Mouse (Mus musculus): ENCODE measurements at regions not wholly inside any gene's neighbourhood (a gene's known extent, or its start where the extent isn't known, plus 50 kb on each side); places are given as distances from the start of the nearest gene placed in this dataset.

DNA sequence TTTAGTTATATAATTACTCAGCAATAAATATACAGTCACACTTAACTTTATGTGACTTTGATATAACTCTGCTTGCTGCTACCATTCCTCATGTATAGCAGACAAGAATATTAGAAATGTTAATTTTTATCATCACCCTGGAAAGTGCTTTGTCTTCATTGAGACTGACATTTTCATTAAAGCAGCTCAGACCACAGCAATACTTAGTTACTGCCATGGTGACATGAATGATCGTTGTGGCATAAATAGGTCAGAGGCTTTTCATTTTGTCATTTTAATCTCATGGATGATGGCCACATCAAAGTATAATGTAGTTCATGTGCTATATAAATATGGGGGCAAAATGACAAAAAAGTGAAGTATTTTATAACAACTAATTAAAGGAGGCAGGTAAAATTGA lies 498.1 kb downstream of the Slc22a22 start:
- DNase-seq (ENCODE audit: low read depth, low spot score), result no peak

DNA sequence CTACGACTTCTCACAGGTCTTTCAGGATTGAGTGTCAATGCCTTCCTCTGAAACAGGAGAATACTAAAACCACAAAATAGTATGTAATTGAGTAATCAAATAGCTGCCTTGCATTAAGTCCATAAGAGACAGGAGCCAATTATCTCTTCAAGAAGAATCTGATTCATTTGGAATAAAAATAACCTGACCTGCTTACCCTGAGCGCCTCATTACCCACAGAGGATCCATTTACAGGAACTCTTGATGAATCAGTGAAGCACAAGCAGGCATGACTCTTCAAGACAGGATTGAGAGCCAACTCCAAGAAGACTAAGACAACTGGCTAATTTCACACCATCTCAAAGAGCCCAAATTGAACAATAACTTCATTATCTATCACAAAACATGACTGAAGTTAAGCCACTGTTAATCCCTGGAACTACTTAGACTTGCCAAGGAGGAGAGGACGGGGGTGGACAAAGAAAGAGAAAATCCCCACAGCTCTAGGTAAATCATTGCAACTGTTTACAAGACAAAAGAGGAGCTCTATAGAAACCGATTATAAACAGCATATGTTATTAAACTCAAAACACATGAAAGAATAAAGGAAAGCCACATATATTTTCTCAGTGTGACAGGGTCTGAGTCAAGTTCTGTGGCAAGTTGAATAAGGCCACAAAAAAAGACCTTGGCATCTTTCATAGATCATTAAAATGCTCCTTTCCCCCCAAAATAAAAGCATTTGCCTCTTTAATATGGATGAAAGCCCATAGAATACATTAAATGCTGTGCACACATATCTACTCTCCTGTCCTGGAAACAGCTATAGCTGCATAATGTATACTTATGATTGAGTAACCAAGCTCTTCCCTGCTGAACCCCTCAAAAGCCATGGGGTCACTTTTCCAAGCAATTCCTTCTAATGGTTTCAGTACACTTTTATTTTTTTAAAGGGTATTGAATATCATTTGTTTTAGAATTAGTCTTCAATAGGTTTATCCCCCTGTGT lies 501.7 kb downstream of the Slc22a22 start:
- DNase-seq (ENCODE audit: low read depth, low spot score), result peak; percentile 8

GRCm38 (mm10) chr15:56970140-56970539 lies 507.3 kb downstream of the Slc22a22 start:
- no peak for DNase-seq (ENCODE audit: low read depth, low spot score)

DNA sequence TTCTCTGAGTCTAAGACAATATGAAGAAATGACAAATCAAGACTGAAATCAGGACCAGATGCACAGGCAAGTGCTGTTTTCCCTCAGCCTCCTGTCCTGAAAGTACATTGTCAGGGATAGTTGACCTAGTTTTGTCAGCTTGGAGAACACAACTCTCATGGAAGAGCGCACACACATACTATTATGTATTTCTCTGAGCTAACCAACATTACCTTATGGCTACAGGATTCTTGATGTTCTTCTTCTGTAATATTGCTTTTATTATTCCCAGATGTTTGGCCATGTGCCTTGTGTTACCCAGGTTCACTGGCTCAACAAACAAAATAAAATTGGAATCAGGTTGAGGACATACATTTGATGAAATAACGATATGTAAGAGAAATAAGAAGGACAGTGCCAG lies 521.1 kb downstream of the Slc22a22 start:
- DNase-seq (ENCODE audit: low read depth, low spot score), result peak; percentile 10

DNA sequence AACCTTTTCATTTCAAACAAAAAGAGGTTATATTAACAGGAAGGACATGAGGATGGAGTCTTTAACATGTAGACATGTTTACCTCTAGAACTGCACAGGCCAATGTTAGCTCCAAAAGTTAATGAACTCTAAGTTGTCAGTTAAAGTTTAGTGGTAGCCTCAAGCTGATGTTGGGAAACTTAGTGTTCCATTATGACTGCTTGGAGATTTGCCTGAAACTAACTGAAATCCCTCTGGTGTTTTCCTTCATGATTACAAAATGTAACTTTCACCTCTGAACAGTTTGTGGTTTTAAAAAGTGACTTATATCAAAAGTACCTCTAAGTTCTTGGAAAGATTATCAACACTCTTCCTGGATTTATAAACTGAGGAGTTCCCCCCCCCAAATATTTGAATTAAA lies 525.2 kb downstream of the Slc22a22 start:
- DNase-seq (ENCODE audit: low read depth, low spot score), result no peak

GRCm38 (mm10) chr15:56950824-56951223 lies 526.6 kb downstream of the Slc22a22 start:
- no peak for DNase-seq (ENCODE audit: low read depth, low spot score)

GRCm38 (mm10) chr15:56940891-56941290 lies 536.5 kb downstream of the Slc22a22 start:
- DNase-seq (ENCODE audit: low read depth, low spot score), result no peak

DNA sequence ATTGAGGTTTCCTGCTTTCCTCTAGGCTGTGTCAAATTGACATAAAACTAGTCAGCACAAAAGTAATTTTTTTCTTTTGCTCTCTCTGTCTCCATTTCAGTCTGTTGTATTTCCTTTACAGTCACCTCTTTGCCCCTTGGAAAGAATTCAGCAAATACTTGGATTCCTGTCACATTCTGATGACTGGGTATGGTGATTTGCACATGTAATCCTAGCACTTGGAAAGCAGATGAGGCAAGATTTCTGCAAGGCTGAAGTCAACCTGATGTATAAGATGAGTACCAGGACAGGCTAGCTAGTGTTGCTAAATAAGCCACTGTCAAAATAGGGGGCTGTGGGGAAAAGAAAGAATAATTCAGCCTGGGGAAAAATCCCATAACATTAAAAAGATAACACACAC lies 580.9 kb downstream of the Slc22a22 start:
- no peak for DNase-seq (ENCODE audit: low read depth, low spot score)

DNA sequence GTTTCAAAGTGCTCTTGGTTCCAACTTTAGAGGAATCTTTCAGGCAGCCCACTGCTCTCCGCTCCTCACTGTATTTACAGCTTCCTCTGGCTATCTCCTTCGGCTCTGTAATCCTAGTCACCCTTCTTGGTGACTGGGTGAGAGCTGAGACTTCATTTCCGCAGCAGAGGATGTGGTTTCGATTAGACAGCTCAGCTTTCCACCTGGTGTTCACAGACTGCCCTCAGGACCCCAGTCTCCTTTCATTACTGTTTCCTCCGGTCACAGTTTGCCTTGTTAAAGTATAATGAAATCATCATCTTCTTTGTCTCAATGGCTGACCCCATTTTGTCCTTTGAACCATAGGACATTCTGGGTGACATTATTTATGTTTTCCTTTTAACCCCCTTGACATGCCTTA lies 595.9 kb downstream of the Slc22a22 start:
- no peak for DNase-seq (ENCODE audit: low read depth, low spot score)

- DNase-seq (ENCODE audit: low read depth, low spot score), result no peak
Measured at GRCm38 (mm10) chr15:56865879-56866278, 611.5 kb downstream of the Slc22a22 start.

DNA sequence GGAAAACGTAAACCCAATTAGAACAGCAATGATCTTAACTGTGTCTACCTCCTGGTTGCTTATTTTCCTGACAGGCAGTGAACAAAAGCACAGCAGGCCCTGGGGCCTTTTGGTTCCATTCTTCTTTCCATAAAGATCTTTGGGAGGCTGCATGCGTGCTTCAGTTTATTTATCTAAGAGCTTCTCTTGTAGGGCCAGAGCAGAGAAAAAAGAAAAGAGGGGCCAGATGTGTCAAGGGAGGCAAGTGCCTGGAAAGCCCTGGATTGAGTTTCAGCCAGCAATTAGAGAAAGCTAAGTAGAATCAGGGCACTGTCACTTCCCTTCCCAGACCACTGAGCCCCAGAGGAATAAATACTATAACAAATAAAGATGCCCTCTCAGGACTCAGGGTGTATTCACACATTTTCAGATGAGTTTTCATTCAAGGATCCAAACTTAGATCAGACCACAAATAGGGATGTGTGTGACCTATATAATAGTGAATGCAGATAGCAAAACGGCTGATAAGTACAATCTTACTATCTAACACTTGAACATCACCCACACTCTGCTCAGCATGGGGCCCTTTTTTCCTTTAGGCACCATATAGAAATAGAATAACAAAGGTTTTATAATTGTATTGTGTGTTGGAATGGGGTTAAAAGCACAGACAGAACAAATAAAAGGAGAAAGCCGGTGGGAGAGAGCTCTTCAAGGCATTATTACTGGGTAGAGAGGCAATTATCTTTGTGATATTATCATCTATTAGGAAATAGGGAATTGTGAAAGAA lies 612.2 kb downstream of the Slc22a22 start:
- DNase-seq (ENCODE audit: low read depth, low spot score), result no peak

DNA sequence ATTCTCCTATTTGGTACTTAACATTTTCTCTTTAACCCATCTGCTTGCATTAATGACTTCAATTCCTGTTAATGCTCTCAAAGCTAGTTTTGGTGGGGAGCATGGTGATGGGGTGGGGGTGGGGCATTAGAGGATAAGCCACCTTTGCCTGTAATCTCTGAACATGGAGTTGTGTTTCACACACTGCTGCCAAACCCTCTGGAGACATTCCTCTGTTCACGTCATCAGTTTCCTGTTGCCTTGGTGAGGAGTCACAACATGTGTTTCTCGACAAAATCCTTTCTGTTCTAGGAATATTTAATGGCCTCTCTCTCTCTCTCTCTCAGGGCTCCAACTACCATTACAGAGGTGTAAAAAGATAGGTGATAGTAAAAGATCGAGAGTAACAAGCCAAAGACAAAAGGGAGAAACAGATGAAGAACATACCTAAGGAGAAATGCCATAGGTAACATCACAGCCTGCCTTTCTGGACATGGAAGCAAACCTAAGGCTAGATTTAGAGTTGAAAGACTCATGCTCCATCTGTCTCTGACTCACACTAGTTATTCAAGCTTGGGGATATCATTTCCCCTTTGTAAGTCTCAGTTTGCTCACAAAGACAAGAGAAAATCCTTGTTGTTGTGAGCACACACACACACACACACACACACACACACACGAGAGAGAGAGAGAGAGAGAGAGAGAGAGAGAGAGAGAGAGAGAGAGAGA lies 618.6 kb downstream of the Slc22a22 start:
- peak; percentile 44 for DNase-seq (ENCODE audit: low read depth, low spot score)

DNA sequence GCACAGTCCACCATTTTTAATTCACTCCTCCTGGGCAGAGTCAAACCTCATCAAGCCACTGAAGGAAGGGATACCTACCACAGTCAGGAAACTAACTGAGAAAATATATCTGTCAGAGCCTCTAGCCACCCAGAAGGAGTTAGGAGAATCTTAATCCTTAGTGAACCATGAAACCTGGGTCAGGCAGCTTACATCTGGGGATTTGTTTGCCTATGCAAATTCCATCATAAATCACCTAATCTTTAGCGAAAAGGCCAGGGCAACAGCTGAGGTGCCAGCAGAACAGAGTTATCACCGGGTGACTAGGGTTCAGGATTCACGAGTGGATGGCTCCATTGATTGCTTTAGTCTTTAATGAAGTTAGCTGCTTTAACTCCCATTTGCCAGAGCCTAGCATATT lies 619.3 kb downstream of the Slc22a22 start:
- DNase-seq (ENCODE audit: low read depth, low spot score), result no peak

DNA sequence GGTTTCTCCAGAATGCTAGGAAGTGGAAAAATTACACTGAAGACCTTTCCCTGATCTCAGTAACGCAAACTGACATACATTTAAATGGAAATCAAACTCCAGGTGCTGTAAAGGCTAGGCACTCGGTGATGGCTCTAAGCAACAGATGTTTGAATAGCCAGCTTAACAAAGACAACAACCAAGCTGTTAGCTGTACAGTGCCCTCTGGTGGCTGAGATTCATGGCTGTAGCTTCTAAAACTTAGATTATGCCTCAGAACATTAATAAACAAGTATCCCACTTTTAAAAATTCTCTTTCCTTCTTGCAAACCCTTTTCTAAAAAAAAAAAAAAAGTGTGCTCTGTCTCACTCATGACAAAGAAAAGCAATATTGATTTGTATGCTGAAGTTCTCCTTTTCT lies 621.4 kb downstream of the Slc22a22 start:
- DNase-seq (ENCODE audit: low read depth, low spot score), result peak; percentile 77

- DNase-seq (ENCODE audit: low read depth, low spot score), result no peak
Measured at GRCm38 (mm10) chr15:56853106-56853505, 624.3 kb downstream of the Slc22a22 start.

DNA sequence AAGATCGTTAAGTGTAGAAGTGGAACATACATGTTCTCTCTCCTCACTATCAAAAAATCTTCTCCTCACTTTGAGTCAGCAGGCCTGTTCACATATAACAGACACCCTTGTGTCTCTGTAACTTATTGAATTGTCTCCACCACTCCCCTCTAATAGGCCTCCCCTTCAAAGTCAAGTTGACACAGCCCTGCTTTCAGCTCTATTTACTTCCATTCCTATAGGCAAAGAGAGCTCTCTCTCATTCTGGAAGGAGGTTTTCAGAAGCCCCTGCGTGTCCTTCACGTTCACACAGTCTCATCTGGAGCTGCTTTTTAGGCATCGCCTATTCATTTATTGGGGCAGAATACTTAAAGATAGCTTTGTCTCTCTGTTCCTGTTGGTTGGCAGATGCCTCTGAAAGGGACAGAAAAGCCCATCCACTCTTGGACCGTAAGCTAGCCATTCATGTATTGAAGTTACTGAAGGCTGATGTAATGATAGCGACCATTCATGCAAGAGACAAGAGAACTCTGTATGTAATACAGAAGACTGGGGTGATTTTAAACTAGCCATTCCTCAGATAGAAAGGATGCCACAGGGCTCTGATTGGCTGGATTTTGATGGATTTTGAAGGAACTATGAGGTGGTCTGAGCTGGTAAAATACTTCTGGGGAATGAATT lies 629.8 kb downstream of the Slc22a22 start:
- DNase-seq (ENCODE audit: low read depth, low spot score), result peak; percentile 20

GRCm38 (mm10) chr15:56844574-56844973 lies 632.9 kb downstream of the Slc22a22 start:
- no peak for DNase-seq (ENCODE audit: low read depth, low spot score)

DNA sequence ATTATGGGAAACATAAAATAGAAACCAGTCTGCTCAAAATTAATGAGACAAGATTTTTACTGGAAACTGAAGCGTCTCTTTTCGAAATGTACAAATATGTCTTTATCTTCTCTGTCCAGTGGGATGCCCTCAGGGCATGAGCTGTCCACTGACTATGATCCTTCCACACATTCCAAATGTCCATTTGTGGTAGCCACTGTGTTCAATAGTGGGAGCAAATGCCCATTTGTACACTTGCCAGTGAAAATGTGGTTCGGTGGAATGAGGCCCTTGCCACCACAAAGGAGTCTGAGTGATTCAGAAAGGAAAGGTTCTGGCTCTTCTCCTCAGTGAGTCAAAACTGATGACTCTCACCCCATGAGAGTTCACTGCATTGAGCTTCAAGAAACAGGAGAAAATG lies 635.9 kb downstream of the Slc22a22 start:
- no peak for DNase-seq (ENCODE audit: low read depth, low spot score)

DNA sequence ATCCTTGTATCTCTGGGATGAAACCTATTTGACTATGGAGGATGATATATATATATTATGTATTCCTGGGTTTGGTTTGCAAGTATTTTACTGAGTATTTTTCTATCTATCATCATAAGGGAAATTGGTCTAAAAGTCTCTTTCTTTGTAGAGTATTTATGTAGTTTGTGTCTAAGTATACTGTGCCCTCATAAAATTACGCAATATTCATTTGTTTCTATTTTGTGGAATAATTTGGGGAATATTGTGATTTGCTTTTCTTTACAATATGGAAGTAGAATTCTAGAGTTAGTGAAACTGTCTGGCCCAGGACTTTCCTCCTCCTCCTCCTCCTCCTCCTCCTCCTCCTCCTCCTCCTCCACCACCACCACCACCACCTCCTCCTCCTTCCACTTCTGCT lies 640.1 kb downstream of the Slc22a22 start:
- DNase-seq (ENCODE audit: low read depth, low spot score), result no peak

DNA sequence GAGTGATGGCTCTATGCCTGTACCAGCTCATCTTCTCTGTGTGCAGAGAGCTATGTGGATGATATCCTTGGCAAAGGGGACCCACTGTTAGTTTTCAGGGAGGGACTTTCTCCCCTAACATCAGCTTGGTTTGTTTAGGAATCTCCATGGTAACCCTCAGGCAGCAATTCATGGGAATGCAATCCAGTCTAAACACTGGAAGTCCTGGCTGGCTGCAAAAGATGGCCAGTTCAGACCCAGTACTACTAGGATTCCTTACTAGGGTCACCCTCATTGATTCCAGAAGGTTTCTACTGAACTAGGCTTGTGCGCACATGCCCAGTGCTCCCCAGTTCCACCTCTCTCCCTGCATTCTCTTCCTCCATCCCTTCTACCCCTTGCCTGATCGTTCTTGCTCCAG lies 642.8 kb downstream of the Slc22a22 start:
- no peak for DNase-seq (ENCODE audit: low read depth, low spot score)

- DNase-seq (ENCODE audit: low read depth, low spot score), result no peak
Measured at GRCm38 (mm10) chr15:56832666-56833065, 644.8 kb downstream of the Slc22a22 start.
